Mouse (Mus musculus) cerebellum, postnatal 25 days (tissue): ENCODE results near the gene Nbeal1.
"Not testable (repeated sequence)": the region's sequence is repeated elsewhere in the genome, so short reads cannot be mapped to it uniquely, and the experiment has no call there.

Source experiments
- DNase-seq, 2 experiments: peaks; one replicate each; pipeline ENCODE4 v3.0.0; 2021; ENCODE audit warnings: mixed read lengths in 2 of 2

The Nbeal1 gene

DNA sequence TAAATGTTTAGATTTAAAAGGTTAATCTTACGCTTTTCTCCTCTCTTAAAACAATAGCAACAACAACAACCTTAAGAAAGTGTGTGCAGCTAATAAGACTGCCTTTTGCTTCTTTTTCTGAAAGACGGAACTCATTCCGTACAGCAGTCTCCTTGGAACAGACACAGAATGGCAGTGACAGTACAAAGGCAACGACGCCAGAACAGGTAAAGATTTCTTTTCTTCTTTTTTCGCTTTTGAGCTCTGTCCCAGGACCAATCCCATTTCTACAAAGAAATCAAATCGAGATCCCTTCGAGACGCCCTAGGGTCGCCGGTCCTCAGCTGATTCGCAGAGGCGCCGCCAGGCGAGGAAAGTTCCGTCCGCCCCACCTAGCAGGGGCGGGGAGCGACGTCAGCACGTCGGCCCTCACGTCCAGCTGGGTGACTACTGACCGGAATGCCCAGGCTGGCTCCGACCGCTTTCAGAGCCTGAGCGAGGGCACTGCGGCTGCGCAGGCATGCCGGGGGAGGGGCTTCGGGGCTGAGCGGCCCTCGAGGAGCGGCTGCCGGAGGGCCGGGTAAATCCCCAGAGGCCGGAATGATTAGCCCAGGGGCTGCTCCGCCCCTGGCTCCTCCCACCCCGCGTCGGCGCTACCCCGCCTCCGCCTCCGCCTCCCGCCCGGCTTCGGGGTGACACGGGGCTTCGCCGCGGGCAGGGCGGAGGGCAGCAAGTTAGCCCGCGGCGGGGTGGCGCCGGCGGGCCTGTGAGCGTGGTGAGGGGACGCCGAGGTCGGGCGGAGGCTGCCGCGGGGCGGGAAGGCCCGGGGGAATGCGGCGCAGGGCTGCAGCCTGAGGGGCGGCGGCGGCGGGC lies at the start of gene Nbeal1:
Nbeal1 (plus strand) TSS at position 668 of the 852 bp plus-strand sequence.
- peak; percentile 99 to 100 for DNase-seq

DNA sequence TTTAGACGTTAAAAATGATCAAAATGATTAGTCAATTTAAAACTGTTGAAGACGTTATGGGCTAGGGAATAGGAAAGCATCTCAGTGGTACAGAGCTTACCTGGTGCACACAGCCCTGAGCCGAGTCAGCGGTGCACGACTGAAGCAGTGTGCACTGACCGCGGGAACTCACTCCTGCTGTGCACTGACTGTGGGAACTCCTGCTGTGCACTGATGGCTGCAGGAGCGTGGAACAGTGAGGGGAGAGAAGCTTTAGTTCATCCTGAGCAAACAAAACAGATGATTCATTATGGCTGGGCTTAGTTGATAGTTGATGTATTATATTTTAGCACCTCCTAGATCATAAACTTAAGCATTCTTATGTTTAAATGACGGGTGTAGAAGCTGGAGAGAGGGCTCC lies 43.1 kb upstream of the Nbeal1 start:
- DNase-seq = no peak

DNA sequence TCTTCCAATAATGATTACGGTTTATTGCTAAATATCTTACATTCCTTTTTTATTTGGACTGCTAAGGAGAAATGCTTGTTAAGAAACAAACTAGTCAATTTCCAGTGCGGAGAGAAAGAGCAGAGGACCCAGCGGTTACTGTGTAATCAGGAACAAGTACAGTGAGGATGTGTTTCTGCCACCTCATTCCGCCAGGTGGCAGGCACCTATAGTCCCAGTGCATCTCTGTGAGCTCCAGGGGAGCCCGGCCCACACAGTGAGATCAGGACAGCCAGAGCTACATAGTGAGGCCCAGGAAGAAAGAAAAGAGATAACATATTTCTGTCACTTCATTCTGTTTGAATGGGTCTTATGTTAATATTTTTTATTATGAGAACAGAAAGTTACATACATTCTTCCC lies 27.7 kb upstream of the Nbeal1 start:
- no peak for DNase-seq

DNA sequence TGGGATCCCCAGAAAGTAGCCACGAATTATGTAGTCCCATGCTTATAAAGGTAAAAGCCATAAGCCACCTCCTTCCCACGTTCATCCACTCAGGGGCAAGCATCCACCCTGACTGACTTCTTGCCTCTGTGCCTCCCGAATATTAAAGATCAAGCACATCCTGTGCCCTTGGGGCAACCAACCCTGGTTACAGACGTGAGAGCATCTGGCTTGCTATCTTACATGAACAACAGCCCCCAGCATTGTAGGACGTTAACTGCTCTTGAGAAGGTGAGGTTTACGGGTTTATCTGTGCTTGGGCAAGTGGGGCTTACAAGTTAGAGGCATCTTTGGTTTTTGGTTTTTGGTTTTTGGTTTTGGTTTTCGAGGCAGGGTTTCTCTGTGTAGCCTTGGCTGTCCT lies 23.7 kb upstream of the Nbeal1 start:
- no peak for DNase-seq

DNA sequence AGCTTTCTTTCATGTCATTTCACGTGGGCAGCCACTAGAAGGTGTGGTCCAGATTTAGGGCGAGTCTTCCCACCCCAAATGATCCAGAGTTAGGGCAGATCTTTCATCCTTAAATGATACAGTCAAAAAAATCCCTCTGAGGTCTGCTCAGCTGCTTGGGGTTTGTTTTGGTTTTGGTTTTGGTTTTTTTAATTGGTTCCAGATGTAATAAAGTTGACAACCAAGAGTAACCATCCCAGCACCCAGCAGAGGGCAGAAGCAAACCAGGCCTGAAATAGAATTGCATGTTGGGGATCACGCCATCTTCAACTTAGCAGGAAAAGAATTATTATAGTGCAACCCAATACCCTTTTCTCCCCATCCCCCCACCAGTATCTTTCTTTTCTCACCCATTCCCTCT lies 22.0 kb upstream of the Nbeal1 start:
- DNase-seq = peak in 1 of 2 experiments; percentile 14

DNA sequence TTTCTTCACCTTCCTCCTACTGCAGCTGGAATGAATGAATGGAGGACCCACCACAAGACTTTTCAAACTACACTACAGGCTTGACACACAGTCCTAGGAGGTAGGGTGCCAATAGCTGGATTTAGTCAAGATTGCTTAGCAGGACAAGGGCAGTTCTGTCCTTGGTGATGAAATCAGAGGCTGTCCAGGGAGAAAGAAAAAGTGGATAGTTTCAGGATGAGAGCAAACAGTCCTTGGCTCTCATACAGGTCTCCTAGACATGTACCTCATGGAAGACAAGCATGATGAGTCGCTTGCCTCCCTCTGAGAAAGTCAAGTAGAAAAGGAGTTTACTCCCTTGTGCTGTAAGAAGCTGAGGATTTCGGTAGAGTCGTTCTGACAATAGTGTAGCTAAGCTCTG lies 16.7 kb upstream of the Nbeal1 start:
- DNase-seq = no peak

DNA sequence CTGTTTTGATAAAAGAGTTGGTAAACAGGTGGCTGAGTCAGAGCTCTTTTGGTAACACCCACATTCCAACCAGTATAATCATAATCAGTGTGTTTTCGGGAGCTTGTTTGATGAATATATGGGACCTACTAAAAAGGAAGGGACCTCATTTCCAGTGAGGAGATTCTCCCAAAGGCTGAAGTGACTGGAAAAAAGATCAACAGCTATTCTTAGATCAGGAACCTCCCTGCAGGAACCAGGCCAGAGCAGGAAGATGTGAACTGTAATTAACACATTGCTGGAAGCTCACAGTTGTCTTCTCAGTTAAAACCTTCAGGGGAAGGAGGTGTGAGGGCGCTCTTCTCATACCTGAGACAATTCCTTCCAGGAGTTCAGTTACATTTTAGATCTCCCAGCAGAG lies 10.8 kb upstream of the Nbeal1 start:
- no peak for DNase-seq

DNA sequence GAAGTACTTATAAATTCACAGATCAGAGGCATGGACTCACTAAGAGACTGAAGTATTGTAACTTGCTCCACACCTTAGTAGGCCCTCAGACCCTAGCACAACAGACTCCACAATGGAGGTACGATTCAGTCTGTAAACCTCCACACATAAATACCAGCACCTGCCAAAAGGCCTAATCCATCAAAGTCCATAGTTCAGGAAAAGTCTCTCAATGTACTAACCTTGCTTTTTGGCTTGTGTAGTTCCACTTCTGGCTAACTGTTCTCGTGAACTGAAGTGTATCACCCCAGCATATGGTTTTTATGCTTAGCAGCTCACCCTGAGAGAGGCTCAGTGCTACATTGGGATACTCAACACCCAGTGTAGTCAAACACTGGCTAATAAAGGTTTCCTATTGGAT lies 10.1 kb upstream of the Nbeal1 start:
- no peak for DNase-seq

DNA sequence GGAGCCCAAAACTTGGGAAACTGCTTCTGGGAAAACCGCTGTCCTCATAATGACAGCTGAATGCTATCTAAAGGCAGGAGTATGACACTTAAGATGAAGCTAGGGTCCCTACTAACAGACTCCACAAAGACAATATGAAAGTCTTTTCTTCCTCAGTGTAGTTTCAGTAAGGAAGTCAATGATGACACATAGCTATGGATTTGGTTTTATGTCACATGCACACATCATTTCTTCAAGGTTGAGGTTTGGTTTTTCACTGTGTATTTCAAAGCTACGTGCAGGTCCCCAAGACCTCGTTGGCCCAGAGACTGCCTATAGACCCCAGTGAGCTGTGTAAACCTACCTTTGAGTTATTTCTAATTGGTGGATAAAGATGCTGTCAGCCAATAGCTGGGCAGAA lies 7.3 kb upstream of the Nbeal1 start:
- DNase-seq = no peak

DNA sequence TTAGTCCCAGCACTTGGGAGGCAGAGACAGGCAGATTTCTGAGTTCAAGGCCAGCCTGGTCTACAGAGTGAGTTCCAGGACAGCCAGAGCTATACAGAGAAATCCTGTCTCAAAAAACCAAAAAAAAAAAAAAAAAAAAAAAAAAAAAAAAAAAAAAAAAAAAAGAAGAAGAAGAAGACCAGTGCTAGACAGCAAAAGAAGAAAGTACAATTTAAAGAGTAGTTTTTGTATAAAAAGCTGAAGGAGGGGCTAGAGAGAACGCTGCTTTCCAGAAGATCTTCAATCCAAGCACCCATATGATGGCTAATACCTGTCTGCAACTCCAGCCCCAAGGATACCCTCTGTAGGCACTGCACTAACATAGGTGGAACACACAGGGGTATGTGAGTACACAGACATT lies 2.6 kb upstream of the Nbeal1 start:
- DNase-seq = not testable (repeated sequence)

DNA sequence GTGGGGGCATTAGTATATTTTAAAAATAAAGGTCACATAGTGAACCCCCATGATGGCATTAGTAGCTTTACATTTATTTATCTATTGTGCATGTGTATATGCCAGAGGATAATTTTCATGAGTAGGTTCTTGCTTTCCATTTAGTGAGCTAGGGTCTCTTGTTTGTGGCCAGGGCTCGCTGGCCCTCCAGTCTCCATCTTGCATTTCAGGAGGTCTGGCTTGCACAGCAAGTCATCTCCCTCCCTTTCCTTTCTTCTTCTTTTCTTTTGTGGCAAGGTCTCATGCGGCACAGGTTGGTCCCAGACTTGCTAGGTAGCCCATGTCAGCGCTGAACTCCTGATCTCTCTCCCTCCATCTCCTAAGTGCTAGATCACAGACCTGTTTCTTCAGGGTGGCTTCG lies 1.0 kb upstream of the Nbeal1 start:
- peak; percentile 11 to 12 for DNase-seq

DNA sequence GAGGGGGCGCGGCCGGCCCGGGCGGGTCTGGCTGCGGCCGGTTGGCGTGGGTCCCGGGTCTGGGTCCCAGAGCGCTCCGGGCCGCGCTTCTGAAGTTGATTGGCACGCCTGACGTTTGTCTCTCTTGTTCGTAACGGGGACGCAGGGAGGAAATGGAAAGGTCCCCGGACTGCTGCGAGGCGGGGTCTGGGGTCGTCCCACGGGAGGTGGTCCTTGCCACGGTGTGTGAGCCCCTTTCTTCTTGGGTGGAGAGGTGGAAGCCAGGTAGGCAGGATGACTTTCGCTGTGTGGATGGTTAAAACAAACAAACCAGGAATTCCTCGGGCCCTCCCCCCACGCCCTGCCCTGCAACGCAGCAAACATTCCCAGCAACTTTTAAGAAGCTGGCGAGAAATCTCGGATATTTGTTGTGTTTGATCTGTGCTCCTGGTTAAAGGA lies 404 bp downstream of the Nbeal1 start:
- DNase-seq = no peak

DNA sequence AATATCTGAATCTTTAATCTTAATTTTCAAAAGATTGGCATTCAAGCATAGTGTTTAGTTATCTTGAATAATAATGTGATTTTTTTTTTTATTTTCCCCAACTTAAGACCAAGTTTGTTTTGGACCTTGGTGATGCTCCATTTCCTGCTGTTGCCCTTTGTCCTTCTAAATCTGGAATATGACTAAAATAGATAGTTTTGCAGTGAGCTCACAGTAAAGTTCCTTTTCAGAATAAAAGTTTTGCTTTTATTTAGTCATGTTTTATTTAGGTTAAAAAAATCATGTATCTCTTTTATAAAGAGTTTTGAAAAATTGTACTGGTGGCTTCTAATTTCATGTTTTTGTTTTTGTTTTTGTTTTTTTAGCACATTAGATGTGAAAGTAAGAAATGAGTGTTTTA lies 8.1 kb downstream of the Nbeal1 start:
- DNase-seq = no peak

DNA sequence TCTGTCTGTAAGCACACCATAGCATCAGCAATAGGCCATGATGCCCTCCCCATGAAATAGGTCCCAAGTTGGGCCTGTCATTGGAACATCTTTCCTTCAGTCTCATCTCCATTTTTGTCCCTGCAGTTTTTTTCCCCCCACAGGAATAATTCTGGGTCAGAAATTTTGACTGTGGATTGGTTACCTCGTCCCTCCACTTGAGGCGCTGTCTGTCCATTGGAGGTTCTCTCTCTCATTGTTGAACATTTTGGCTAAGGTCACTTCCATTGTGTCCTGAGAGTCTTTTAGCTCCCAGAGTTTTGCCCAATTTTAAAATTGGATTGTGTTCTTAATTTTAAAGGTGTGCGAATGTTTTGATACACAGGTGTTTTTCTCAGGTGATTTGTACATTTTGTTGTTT lies 16.4 kb downstream of the Nbeal1 start:
- DNase-seq = peak in 1 of 2 experiments; percentile 12

DNA sequence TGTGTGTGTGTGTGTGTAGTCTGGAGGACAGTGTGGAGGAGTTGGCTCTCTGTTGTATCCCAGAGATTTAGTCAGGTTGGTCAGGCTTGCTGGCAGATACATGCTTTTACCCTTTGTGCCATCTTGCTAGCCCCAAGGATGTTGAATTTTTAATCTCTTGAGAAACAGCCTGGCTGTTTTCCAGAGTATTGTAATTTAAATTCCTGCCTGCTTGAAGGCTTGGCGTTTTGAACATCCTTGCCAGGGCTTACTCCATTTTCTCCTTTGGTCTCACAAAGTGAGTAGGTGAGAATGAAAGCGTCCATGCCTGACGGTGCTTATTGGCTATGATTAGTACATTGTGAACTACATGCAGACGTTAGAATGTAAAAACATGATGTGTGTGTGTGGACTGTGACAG lies 18.6 kb downstream of the Nbeal1 start:
- no peak for DNase-seq

DNA sequence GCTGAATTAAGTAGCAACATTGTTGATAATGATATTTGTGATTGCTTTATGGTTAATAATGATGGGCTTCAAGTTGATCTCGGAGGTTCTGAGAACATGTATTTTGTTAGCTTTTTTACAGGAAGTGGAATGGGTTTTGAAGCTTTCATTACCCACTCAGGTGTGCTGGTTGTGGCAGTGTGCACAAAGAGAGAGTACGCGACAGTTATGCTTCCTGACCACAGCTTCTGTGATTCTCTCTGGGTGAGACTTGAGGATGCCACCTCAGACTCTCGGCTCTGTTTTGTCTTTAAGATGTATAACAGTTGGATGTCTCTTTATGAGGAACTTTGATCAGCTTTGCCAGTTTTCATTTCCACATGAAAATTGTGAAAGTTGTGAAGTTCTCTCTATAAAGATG lies 55.9 kb downstream of the Nbeal1 start:
- no peak for DNase-seq

DNA sequence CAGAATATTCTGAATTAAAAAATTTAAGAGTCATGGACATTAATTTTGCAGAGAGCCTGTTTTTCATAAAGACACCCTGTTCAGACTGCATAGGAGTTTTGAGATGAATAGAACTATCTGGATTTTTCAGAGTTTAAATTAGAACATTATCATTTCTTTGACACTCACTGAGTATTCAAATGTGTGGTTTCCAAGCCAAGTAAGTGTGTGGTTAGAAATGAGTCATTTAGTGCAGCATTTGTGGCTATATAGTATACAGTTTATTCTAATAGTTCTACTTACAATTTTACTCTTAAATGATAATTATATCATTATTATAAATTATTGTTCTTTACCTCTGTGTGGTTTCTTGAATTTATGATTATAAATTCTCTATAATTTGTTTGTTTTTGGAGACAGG lies 60.0 kb downstream of the Nbeal1 start:
- DNase-seq = no peak

DNA sequence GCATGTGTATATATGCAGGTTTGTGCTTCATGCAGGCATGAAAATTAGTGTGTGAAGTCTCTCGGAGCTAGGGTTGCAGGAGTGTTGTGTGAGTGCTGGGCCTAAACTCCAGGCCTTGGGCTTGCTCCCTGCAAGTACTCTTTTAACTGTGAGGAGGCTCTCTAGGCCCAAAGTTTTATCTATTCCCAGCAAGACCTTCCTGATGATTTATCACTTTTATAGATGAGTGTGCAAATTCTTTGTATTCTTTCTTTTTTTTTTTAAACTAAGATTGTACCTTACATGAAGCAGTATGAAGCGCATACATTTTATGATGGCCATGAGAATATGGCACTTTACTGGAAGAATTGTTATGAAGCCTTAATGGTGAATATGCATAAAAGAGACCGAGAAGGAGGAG lies 87.7 kb downstream of the Nbeal1 start:
- no peak for DNase-seq

DNA sequence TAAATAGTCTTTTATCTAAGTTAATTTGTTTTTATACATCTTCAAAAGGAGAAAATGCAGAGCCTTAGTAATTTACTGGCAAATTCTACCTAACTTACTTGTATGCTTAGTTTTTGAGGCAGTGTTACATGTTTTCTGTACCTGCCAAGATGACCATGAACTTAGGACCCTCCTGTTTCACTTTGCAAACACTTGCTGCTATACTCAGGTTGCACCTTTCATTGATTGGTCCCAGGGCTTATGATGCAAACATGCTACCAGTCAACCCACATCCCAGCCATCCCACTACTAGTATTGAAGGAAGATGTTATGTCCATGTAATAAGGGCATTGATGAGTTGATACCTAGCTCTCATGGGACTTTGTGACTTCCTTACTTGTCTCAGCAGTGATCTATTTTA lies 88.9 kb downstream of the Nbeal1 start:
- DNase-seq = no peak

DNA sequence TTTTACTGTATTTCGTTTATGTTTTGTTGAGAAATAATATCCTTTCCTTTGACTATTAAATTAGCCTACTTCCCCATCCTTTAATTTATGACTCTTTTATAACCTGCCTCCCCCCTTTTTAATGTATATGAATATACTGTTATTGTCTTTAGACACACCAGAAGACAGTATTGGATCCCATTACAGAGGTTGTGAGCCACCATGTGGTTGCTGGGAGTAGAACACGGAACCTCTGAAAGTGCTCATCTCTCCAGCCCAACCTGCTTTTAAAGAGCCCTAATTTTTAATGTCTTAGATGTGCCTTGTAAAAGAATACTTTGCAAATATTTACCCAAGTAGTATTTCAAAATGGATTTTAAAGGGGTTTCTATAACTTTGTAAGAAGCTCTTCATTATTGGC lies 92.1 kb downstream of the Nbeal1 start:
- DNase-seq = peak in 1 of 2 experiments; percentile 28

DNA sequence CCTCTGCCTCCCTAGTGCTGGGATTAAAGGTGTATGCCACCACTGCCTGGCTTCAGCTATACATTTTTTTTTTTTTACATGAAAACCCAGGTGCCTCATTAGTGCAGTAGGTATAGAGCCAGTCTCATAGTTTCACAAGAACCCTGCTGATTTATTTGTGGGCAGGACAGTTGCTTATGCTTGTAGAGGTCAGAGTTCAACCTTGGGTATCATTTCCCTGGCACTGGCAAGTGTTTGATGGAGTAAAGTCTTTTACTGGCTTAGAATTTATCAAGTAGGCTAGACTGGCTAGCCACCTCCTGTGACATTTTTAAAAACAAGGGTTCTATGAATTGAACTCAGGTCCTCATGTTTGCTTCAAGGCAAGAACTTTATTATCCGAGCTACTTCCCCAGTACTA lies 113.5 kb downstream of the Nbeal1 start:
- DNase-seq = no peak

DNA sequence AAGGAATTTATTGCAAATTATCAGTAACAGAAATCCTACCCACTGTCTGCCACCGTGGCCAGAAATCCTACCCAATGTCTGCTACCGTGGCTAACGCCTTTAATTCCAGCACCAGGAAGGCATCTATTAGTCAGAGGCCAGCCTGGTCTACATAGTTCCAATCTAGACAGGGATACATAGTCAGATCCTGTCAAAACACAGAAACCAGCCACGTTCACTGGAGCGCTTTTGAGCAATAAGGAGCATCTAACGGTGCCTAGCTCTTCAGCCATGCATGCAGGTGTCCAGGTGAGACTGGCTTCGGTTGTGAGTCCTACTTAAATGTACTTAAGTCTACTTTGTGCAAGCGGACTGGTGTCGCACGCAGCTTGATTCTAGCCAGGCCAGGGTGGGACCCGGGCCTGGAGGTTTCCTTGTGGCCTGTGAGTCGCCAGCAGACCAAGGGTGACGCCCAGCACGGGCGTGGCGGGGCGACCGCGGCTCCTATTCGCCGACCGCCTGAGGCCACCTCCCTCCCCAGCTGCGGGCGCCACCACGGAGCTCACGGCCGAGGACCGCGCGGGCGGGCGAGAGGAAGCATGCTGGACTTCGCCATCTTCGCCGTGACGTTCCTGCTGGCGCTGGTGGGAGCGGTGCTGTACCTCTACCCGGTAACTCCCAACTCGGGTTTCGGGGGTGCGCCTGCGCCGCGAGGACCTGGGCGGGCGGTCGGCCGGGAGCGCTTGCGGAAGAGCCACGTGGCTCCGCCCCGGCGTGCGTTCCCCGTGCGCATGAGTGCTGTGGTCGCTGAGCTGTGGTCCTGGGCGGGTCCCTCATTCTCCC lies 162.6 kb downstream of the Nbeal1 start, which contains the start of gene Cyp20a1:
Cyp20a1 (plus strand) TSS at position 516 of the 822 bp plus-strand sequence.
- DNase-seq = peak; percentile 94

DNA sequence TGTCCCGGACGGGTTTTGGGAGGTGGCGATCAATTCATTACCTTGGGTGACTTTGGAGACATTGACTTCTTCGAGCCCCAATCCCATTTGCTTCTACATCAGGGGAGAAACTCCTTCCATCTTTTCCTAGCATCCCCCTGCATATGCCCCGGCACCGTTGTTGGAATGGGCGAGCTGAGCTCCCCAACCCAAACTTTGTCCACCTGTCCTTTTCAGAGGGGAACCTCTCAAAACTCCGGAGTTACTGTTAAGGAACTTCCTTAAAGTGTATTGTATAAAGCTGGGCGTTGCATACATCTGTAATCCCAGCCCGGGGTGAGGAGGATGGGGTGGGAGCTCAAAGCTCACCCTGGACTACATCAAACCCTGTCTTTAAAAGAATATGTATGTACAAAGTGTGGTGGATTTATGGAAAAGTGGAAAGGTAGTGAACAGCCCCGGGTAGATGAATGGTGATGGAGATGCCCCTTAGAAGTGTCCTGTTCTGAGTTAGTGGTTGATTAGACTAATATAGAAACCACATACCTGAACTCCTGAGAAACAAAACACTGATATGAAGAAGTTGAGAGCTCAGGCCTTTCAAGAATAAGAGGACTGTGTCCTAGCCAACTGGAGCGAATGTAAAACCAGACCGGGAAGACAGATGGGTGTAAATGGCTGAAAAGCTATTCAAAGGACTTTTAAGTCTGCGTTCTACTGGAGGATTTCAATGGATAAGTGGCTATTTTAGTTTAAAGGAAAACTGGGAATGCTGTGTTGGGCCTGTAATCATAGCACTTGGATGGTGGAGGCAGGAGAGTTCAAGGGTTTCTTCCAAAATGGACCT lies 163.4 kb downstream of the Nbeal1 start:
- no peak for DNase-seq
